Mouse (Mus musculus): ENCODE data around the gene Atp5b.

GRCm38 (mm10) chr10:128050355-128050754 lies 32.7 kb upstream of the Atp5b start:
- TF ChIP-seq CTCF (IDR thresholded peaks at IDR 0.05; ENCODE audit: insufficient read depth, low read length) (no peak), POLR2A (IDR thresholded peaks at IDR 0.05; ENCODE audit: borderline replicate concordance, extremely low read depth, low read depth, low read length) (no peak)

Data from lung, adult 2 months (tissue).